Mouse (Mus musculus): Measurements from ENCODE around the gene Ugt1a5.
"Not testable (repeated sequence)": the region's sequence is repeated elsewhere in the genome, so short reads cannot be mapped to it uniquely, and the experiment has no call there.

Ugt1a5 gene

DNA sequence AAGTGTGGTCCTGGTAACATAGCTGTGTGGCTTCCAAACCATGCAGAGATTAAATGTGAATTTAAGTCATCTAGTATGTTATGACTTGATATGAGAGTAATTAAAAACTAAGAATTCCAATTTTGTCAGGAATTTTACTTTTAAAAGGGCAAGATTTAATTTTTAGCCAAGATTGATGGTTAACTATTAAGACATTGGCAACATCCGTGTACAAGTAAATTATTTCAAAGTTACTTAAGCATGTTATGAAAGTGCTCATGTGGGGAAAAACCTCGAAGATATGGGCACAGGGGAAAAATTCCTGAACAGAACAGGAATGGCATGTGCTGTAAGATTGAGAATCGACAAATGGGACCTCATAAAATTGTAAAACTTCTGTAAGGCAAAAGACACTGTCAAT, 31.6 kb downstream of the Ugt1a5 start:
- no peak for DNase-seq (ENCODE audit: low spot score)

- no peak for DNase-seq (ENCODE audit: low spot score)
These were observed 34.2 kb downstream of the Ugt1a5 start for GRCm38 (mm10) chr1:88199996-88200395.

DNA sequence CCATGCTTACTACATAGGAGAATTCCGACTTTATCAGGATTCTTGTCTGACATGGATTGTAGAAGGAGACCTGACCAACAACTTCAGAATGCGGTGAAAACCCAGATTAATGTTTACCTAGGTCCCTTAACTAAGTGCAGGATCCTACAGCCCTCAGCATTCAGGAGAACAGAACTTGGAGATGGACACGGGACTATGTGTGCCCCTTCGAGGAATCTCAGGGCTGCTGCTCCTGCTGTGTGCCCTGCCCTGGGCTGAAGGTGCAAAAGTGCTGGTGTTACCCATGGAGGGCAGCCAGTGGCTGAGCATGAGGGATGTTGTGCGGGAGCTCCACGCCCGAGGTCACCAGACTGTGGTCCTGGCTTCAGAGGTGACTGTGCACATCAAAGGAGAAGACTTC, 34.6 kb downstream of the Ugt1a5 start, which contains the start of gene Ugt1a2:
Ugt1a2 (plus strand) TSS at position 146 of the 400 bp plus-strand sequence.
- DNase-seq (ENCODE audit: low spot score): no peak

GRCm38 (mm10) chr1:88205294-88205922, 39.6 kb downstream of the Ugt1a5 start, which contains the start of gene Dnajb3:
Gene Dnajb3, minus strand, starts transcription at chr1:88205782.
- no peak for DNase-seq (ENCODE audit: low spot score)

DNA sequence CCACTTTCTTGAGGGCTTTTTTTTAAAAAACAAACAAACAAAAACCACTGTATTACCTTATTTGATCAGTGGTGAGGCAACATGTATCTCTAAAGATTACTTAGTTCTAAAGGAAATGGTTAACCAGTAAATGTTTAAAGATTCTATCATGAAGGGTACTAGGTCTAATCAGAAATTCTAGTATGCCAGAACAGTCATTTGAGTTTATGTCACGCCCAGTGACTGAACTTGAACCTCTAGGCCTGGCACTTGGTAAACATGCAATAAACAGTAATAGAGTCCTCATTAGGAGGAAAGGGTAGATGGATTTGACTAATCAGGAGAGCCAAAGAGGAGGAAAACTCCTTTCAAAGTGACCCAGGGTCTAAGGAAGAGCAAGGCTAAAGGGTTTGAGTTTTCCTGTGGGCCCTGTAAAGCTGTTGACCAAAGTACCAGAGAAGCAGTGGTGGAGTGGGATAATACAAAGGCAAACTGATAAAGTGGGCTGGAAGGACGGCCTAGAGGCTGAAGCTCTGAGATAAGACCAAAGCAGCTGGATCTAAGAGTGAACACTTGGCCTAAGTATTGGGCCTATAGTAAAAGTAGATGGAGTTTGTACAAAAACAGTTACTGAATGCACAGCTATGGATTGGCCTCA, 41.1 kb downstream of the Ugt1a5 start:
- DNase-seq (ENCODE audit: low spot score): no peak

- DNase-seq (ENCODE audit: low spot score): no peak
These were observed 46.0 kb downstream of the Ugt1a5 start, which contains the start of gene Ugt1a1 for GRCm38 (mm10) chr1:88211812-88212211. Gene Ugt1a1, plus strand, starts transcription at chr1:88211959.

DNA sequence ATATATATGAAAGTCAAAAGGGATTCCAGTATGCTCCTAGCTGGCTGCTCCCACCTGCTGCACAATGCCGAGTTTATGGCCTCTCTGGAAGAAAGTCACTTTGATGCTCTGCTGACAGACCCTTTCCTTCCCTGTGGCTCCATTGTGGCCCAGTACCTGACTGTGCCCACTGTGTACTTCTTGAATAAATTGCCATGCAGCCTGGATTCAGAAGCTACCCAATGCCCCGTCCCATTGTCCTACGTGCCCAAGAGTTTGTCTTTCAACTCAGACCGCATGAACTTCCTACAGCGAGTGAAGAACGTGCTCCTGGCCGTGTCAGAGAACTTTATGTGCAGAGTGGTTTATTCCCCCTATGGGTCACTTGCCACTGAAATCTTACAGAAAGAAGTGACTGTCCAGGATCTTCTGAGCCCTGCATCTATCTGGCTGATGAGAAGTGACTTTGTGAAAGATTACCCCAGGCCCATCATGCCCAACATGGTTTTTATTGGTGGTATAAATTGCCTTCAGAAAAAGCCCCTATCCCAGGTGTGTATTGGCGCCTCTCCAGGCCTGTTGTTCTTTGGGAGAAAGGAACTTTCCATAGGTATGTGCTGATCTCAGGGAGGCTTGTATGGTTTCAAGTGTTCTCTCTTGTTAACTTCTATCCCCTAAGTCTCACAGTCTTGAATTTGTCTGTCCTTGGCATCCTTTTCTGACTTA, 46.7 kb downstream of the Ugt1a5 start:
- no peak for DNase-seq (ENCODE audit: low spot score)

DNA sequence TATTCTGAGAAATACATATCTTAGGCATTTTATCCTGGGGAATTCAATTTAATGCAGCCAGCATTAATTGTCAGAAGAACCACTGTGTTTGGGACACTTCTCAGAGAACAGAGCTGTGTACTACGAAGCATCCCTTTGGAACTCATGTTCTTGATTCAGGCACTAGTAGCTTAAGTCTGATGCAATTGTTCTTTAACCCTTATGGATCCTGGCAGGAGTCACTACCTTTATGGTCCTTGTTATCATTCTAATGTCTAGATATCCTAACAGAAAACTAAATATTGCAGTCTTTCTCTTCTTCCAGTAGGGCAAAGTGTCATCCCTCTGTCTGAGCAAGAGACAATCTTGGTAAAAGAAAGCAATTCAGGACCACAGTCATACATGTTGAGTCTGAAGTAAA, 47.2 kb downstream of the Ugt1a5 start:
- no peak for DNase-seq (ENCODE audit: low spot score)

DNA sequence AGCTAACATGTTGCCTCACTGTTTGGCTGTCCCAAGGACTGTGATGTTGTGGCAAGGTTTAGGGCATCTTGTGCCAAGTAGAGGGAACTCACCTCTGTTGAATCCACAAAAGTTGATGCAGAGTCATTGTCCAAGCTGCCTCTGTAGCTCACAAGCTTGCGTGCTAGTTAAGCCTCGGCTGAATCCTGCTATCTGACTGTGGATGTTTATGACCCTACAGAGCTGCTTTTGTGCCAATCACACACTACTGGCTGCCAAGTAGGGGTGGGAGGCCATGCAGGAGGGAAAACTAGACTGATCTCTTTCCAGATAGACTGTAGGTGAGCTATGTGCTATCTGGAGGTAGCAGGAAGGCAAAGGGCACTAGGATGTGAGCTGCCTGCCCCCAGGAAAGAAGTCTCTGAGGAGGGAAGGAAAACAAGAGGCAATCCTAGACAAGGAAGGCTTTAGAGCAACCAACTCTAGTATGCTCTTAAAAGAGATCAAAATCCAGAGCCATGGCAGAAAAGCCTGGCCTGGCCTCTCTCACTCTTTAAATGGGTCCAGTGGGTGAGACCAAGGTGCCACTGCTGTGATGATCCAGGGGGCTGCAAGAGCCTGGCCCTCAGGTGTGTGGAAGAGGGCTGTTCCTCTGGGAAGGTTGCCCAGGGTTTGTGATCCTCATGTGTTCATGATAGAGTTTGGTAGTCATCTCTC, 48.1 kb downstream of the Ugt1a5 start:
- DNase-seq (ENCODE audit: low spot score): no peak

DNA sequence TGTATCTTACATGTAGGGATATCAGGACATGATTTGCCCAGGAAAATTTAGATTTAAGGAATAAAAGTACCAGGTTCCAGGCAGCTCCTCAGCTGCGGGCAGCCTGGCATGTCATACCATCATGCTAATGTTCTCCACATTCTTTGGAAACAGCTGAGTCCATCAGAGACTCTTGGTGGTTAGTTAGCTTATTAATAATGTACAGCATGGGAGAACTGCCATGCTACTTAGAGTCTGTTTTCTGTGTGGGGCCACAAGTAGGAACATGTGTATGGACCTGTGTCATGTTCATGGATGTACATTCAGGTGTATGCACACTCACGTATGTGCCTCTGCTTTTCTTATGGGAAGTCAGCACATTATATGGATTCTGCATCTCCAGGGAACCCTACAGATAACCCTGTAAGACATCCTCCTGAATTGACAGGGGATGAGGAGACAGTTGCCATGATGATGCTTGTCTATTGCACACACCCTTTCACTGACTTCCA, 48.7 kb downstream of the Ugt1a5 start:
- DNase-seq (ENCODE audit: low spot score): no peak

DNA sequence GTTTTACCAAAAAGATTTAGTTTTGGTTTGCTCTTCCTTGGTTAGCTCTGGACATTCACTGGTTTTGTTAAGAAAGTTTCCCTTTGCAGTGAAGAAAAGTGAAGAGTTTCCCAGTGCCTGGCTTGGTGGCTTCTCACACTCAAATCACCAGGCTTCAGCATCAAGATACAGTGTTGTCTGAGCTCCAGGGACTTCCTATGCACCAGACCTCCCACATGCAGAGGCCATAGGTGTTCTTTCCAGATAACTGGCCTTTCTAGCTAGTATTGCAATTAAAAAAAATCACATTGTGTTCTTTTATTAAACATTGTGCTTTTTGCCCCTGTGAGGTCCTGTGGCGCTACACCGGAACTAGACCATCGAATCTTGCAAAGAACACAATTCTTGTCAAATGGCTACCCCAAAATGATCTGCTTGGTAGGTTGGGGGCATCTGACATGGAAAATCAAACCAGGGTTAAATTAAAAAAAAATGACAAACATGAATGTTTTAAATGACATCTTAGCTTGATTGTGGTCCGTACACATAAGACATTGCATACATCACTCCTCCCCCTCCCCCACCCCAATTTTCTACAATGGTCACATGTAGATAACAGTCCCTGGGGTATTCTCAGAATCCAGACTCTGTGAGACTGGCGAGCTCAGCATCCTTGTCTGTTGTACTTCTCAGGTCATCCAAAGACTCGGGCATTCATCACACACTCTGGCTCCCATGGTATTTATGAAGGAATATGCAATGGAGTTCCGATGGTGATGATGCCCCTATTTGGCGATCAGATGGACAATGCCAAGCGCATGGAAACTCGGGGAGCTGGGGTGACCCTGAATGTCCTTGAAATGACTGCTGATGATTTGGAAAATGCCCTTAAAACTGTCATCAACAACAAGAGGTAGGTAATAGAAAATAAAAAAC, 49.9 kb downstream of the Ugt1a5 start:
- DNase-seq (ENCODE audit: low spot score): no peak

DNA sequence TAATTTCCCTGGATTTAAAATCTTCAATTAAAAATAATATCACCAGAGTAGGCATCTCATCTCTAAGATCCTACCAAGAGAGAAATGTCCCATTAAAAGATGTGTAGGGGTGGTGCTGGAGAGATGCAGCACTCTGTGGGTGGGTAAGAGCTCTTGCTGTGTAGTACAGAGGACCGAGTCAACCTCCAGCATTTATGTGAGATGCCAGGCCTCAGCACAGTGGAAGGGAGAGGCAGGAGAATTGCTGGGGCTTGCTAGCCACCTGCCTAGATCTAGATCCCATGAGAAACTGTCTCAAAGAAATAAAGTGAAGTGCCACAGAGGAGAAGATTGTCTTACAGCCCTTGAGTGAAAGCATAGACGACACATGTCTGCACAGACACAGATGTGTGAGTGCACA, 50.7 kb downstream of the Ugt1a5 start:
- no peak for DNase-seq (ENCODE audit: low spot score)

- no peak for DNase-seq (ENCODE audit: low spot score)
These were observed 51.3 kb downstream of the Ugt1a5 start for GRCm38 (mm10) chr1:88217144-88217543.

- no peak for DNase-seq (ENCODE audit: low spot score)
These were observed 51.8 kb downstream of the Ugt1a5 start for GRCm38 (mm10) chr1:88217576-88217975.

DNA sequence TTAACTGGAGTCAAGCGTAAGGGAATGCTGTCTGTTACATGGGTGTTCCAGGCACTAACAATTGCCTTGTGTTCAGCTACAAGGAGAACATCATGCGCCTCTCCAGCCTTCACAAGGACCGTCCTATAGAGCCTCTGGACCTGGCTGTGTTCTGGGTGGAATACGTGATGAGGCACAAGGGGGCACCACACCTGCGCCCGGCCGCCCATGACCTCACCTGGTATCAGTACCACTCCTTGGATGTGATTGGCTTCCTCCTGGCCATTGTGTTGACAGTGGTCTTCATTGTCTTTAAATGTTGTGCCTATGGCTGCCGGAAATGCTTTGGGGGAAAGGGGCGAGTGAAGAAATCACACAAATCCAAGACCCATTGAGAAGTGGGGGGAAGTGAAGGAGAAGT, 52.2 kb downstream of the Ugt1a5 start:
- no peak for DNase-seq (ENCODE audit: low spot score)

GRCm38 (mm10) chr1:88218591-88218990, 52.8 kb downstream of the Ugt1a5 start:
- DNase-seq (ENCODE audit: low spot score): no peak

GRCm38 (mm10) chr1:88219054-88219453, 53.2 kb downstream of the Ugt1a5 start:
- DNase-seq (ENCODE audit: low spot score): no peak

DNA sequence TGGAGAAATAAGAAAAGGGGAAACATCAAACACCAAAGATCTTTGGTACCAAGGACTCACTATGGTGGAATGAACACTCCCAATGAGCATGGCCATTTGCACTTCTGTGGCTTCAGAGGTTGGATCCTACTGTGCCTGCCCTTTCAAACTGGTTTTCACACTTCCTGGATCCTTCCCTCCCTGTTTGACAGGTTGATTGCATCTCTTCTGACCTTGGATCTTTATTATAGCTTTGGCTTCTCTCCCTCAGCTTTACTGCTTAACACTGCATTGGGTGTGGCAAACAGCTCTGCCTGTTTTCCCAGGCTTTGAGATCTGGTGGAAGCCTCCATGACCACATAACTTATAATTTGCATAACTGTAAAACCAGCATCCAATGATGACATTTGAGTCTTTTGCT, 54.5 kb downstream of the Ugt1a5 start:
- no peak for DNase-seq (ENCODE audit: low spot score)

DNA sequence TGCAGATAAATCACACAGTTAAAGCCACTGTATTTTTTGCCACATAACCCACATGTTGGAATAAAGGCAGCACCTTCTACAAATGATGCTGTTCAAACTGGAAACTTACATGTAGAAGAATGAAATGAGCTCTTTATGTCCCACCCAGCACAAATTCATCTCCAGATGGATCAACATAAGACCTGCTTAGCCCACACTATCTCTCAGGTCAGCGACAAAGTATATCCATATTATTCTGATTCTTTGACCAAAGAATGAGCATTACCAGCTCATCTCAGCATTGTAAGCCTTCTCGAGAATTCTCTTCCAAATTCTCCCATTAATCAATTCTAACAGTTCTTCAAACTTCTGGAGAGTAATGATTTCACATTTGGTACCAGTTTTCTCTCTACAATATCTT, 56.4 kb downstream of the Ugt1a5 start:
- DNase-seq (ENCODE audit: low spot score): no peak

DNA sequence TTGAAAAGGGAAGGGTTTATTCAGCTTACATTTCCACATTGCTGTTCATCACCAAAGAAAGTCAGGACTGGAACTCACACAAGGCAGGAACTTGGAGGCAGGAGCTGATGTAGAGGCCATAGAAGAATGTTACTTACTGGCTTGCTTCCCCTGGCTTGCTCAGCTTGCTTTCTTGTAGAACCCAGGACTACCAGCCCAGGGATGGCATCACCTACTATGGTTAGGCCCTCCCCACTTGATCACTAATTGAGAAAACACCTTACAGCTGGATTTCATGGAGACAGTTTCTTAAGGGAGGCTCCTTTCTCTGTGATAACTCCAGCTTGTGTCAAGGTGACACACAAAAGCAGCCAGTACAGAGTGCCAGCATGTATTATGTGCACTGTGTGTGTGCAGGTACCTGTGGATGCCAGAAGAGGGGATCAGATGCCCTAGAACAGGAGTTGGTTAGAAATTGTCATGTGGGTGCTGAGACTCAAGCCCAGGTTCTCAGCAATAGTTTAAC, 57.3 kb downstream of the Ugt1a5 start:
- not testable (repeated sequence) for DNase-seq (ENCODE audit: low spot score)

- peak; percentile 7 for DNase-seq (ENCODE audit: low spot score)
These were observed 57.8 kb downstream of the Ugt1a5 start for GRCm38 (mm10) chr1:88223591-88223990.
